Mouse (Mus musculus) kidney, adult 2 months (tissue): ENCODE measurements around the gene Timm50.

Experiments used
- CTCF ChIP-seq: fragments of 200-500 bp; conservative IDR thresholded peaks from 2 replicates; pipeline ENCODE4 v1.5.1; 2011; ENCODE audit warnings: low read depth, mild to moderate bottlenecking, control low read depth, low read length, moderate library complexity, mixed read lengths; ENCODE audit not compliant: insufficient read depth, insufficient read length
- POLR2A ChIP-seq: fragments of 200-500 bp; IDR thresholded peaks from one replicate; pipeline ENCODE4 v1.6.1; 2011; ENCODE audit warnings: low read depth, low read length, control low read depth

DNA sequence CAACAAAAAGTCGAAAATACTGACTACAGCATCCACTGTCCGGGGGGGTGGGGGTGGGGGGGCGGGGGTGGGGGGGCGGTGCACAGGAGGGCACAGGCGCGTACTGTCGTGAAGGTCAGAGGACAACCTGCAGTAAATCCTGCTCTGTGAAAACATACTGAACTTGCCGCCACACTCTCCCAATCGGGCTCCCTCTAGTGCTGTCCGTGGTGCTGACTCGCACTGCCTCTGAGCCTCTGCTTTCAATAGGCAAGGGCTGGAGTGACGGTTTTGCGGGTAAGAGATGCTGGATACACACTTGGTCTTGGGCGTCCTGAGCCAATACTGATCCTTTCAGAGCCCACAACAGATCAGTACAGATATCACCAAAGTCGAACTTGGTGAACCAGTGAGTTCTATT is 48.1 kb downstream of the Timm50 start:
- TF ChIP-seq CTCF (no peak), POLR2A (no peak)
